Mouse (Mus musculus) neutrophil, adult 5-6 weeks (primary cell): ENCODE results near the gene Creb3l1. TPM values are rescaled to one million over a fixed set of nuclear protein-coding genes. Genes with fewer than 3 reads are reported as not detected.
A peak's percentile ranks its signal among the peaks of the same experiment; 100 is the strongest.

Source experiments
- ATAC-seq: fragments of 151-379, 151-347 bp; 2 replicates; pipeline ENCODE4 v1.8.0; 2017; ENCODE audit warnings: mild to moderate bottlenecking, moderate TSS enrichment; ENCODE audit not compliant: insufficient number of reproducible peaks, poor library complexity, low FRiP score, severe bottlenecking; ENCODE audit errors: extremely low read depth
- total RNA-seq: library from RNA; stranded (forward); fragments of 200-1000 nt; gene quantifications from 2 replicates; pipeline ENCODE4 v1.2.3, GENCODE M21; 2017

Gene Creb3l1
- total RNA-seq, 1 experiment from 2014 or later: 0.23 TPM

DNA sequence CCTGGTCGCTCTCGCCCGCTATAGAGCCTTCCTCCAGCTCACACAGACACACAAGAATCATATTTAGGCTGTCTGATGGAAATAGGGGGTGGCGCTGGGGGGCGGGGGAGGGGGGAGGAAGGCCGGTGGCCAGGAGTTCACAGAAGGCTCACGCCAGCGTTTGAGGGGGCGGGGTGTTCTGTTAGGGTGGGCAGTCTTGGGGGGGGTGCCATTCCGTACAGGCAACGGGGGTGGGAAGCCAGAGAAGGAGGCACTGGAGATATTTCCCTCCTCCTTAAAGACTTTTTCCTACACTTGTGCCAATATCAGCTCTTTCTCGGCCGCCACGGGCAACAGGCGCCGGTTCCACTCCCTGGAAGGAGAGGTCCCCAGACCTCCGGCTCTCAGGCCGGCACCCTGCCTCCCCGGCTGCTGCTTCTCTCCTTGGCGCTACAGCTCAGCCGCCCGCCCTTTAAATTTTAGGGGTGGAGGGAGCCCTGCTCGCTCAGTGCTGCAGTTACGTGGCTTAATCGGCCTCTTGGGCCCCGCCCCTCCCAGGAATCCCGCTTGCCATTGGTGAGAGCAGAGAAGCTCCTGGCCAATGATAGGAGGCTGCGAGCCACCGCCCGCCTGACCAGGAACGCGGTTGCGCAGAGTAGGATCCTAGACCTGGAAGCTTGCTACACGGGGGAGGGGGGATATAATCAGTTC, 16.2 kb downstream of the Creb3l1 start:
- ATAC-seq: peak; percentile 95

DNA sequence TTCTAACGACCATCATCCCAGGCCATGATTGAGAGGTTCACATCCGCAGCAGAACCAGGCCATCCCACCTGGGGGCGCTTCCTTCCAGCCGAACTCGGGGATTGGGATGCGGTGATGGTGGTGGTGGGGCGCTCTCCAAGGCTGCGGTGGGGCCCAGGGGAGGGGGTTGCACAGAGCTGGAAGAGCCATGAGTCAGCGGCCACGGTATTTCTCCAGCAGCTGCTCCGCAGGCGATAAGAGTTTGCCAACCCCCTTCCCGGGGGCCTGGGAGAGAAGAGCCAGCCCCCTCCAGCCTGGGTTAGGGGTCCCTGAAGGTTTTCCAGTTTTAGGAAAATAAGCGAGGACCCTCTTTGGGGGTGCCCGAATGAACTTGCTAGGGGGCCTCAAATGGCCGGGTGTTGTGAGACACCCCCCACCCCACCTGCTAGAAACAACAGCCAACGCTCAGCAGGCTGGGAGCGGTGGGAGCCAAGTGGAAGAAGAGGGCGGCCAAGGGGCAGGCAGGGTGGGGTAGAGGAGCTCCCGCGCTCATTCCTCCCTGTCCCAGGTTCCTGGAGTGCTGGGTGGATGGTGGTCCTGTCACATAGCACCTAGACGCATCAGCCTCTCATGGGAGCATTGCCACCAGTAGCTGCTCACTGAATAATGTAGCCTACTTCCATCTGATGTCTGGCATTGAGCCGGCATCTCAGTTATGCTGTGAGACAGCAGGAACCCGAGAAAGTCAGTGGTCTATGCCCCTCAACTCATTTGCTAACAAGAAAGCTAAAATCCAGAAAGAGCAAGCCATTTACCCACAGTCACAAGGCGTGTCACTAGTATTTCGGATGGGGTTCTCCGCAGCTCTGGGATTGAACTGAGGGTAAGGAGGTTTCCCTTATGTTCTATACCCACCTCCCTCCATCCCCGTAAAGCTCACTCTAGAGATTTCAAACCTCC, 17.1 kb downstream of the Creb3l1 start:
- ATAC-seq: no peak

DNA sequence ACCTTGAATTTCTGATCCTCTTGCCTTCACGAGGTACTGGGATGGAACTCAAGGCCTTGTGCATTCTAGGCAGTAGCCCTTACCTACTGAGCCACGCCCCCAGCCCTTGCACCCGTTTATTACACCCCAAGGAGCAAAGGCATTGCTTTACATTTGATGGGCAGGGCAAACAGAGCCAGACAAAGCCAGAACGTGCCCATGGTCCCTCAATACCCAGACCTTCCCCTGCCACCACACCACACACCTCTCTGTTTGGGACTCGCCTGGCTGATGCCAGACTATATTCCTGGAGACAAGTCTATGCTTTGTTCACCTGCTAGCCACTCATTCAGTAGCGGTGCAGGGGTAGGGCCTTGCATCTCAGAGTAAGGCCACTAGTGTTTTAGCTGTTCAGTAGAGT, 17.8 kb downstream of the Creb3l1 start:
- ATAC-seq: no peak

DNA sequence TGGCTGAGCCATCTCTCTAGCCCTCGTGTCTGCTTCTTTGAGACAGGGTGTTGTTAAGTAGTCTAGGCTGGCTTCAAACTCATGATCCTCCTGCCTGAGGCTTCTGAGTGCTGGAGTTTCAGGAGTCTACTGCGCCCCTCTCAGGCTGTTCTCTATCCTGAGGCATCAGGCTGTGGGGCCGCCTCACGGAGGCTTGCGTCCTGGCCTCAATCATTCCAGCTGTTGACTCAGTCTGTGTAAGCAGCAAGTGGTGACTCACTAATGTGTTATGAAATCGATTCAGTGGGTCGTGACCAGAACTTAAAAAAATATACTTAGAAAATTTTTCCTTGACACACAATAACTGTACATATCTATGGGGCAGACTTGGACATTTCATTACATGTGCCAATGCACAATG, 19.7 kb downstream of the Creb3l1 start:
- ATAC-seq: no peak

DNA sequence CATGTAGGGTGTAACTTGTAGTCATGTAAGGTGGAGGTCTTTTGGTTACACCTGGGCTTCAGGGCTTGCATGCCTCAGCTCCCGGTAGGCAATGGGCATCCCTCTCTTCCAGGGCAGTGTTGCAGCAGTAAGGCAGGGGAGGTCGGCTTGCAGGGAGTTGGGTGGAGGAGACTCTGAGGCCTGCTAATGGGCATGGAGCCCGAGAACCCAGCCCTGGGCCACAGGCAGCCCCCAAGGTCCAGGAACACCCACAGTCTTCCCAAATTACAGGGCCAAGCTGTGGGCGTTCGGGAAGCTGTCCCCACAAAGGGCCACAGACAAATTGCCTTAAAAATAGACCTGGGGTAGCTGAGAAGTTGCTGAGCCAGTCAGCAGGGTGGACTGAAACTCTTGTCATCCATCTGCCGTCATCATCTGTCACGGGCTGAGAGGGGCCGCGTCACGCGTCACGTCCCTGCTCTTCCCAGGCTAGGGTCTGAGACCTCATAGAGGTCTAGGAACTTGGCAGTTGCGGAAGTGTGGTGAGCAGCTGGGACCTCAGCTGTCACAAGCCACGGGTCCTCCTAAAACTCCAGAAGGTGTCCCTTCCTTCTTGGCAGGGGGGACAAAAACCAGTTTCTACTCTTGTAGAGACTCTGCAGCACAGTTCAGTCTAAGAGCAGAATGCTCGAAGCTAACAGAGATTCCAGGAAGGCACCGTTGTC, 26.2 kb downstream of the Creb3l1 start:
- ATAC-seq: no peak

DNA sequence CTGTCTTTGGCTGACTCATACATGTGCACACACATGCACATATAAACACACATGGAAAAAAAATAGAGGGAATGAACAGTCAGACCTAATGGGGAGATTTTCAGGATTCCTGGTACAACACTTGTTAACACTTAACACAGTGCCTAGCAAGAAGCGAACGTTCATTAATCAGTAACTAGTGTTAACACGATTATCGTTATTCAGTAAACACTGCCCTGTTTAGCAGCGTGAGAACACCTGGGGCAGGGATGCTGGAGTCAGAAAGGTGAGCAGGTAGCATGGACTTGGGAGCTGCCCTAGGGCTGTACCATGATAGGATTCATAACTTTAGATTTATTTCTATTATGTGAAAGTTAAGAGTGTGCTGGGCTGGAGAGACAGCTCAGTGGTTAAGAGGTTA, 28.3 kb downstream of the Creb3l1 start:
- ATAC-seq: no peak

DNA sequence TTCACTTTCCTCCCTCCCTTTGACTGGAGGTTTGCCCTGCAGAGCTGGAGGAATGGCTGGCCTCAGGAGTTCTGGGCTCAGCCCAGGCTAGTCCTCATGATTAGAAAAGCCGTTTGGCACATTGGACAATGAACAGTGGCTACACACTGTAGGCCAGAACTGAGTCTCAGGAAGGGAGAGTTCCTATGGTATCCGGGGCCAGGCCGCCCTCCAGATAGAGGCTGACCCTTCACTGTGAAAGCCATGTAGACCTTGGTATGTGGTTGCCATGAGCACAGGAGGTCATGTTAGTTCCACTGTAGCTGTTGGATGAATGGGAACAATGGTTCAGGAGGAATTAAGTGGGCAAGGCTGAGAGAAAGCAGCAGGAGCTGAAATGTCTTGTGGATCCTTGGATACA, 30.9 kb downstream of the Creb3l1 start:
- no peak for ATAC-seq

DNA sequence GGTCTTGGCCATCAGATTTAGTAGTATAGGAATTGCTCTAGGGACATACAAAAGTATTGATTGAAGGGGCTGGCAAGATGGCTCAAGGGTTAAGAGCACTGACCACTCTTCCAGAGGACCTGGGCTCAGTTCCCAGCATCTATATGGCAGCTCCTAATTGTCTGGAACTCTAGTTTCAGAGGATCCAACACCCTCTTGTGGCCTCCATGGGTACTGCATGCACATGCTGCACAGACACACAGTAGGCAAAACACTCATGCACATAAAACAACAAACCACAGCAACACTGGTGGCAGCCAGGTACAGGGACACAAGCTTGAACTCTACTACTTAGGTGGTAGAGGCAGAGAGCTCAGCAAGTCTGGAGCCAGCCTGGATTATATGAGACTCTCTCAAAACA, 34.6 kb downstream of the Creb3l1 start:
- ATAC-seq: no peak

DNA sequence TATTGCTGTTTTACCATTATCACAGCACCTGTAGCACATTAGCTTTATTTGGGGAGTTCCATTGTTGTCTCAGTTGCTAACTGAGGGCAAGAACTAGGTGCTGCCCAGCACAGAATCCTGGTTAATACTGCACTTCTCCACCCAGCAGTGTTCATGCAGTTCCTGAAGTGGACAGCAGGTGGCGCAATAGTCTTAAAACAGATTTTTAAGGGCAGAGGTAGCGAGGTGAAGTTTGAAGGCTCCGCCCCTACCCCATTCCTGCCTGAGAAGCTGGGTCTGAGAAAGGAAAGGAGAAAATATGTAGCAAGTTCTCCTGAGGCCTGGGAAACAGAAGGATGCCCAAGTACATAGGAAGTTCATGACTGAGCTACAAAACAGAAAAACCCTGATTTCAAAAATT, 36.8 kb downstream of the Creb3l1 start:
- peak; percentile 53 for ATAC-seq

DNA sequence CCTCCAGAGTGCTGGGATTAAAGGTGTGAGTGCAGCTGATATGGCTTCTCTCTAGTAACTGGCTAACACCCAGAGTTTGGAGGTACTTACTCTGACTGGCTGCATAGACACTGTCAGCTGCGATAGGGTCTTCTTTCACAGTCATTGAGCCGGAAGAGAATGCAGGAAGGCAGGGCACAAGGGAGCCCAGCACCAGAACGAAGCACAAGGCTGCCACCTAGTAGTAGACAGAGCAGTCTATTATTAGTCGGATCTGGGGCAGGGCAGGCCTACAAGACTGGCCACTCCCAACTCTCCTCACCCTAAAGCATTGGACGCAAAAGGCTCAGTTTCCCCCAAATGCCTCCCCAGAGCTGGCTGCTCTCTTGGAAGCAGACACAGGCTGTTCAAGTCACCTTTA, 38.2 kb downstream of the Creb3l1 start:
- peak; percentile 33; the same call in 1 of the 2 replicates for ATAC-seq

DNA sequence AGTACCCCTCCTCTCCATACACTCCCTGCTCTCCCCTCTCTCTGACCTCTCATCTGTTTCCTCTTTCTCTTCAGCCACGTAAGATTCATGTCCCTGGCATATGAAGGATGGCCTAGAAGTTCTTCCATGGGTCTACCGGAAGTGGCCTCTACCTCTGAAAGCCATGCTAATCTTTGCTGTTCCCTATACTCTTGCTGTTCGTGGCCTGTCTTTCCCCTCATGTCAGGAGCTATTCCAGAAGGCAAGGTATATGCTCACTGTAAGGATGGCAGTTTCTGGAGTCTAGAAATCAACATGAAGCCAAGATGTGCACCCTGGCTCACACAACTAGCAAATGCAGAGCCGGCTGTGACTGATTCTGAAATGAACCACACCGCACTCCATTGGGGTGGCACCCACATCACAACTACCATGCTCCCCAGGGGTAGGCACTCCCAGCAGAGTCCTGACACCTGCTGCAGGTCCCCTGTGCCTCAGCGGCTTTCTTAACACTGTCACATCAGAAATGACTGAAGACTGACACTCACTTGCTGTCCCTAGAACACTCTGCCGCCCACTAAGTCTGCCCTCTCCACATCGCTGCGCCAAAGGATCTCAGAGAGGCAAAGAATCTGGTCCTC, 39.3 kb downstream of the Creb3l1 start:
- no peak for ATAC-seq

DNA sequence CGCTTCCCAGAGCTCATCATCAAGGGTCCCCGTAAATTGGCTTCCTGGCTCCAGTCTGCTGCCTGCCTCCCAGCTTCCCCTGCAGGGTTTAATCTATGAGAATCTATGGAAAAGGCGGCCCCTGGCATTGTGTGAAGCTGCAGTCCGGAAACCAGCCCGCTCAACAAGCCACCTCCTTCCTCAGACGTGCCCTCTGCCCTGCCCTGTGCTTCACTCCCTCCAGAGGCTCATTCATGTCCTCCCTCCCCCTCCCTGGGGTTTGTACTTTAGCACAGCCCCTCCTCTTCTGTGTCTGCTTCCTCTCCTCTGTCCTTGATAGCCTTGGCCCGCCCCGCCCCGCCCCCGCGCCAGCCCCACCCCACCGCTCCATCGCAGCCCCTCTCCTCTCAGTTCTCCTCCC, 39.9 kb downstream of the Creb3l1 start:
- ATAC-seq: peak; percentile 93

DNA sequence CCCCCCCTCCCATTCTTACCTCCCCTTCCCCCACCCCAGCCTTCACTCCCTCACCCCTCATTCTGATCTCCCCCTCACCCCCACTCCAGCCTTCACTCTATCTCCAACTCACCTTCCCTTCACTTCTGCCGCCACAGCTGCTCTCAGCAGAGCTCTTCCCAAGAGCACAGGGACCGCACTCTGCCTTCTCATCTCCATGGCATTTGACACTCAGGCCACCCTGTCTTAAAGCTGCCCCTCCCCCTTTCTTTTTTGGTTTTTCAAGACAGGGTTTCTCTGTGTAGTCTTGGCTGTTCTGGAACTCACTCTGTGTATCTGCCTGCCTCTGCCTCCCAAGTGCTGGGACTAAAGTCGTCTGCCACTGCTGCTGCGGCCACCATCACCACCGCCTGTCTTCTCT, 43.5 kb downstream of the Creb3l1 start:
- no peak for ATAC-seq

DNA sequence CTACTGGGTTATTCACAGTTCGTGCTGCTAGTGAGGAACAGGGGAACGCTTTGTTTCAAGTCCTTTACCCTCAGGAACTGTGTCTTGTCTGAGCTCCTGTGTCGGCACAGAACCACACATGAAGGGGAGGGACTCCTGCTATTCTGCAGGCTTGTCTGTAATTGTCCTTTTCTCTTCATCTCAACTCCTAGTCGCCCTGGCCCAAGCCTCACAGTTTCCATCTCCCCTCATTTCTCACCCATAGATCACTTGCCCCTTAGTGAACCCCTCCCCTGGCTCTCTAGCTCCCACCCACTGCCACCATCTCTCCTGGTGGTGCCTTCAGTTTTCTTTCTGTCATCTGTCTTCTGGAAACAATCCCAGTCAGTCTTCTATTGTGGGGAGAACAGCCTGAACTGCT, 44.1 kb downstream of the Creb3l1 start:
- no peak for ATAC-seq

DNA sequence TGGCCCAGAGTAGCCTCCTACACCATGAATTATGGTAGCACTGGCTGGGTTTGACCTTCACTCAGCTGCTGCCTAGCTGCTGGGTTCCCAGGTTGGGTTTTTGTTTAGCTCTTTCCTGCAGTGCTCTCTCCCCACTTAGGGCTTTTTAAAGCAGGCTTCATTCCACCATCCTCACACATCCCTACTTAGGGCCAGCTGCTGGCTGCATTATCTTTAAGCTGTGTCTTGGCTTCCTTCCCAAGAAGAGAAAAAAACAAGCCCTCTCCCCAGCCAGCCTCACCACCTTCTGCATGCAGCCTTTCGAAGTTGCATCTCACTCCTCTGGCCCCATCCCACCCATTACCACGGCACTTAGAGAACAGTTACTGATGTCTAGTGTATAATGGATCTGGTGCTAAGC, 45.8 kb downstream of the Creb3l1 start:
- no peak for ATAC-seq

DNA sequence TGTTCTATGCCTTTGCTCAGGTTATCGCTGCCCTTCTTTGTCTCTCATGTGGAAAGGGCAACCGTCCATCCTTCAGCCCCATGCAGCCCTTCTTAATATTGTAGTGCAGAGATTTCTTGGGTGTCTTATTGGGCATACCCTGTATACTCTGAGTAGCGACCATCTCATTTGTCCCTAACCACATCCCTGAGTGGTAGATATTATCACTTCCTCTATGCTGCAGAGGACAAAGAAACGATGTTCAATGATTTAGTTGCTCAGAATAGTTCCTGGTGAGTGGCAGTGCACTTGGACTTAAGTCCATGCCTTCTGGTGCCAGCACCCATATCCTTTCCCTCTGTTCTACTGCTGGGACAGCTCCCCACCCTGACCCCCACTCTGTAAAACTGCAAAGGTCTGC, 46.3 kb downstream of the Creb3l1 start:
- ATAC-seq: no peak

DNA sequence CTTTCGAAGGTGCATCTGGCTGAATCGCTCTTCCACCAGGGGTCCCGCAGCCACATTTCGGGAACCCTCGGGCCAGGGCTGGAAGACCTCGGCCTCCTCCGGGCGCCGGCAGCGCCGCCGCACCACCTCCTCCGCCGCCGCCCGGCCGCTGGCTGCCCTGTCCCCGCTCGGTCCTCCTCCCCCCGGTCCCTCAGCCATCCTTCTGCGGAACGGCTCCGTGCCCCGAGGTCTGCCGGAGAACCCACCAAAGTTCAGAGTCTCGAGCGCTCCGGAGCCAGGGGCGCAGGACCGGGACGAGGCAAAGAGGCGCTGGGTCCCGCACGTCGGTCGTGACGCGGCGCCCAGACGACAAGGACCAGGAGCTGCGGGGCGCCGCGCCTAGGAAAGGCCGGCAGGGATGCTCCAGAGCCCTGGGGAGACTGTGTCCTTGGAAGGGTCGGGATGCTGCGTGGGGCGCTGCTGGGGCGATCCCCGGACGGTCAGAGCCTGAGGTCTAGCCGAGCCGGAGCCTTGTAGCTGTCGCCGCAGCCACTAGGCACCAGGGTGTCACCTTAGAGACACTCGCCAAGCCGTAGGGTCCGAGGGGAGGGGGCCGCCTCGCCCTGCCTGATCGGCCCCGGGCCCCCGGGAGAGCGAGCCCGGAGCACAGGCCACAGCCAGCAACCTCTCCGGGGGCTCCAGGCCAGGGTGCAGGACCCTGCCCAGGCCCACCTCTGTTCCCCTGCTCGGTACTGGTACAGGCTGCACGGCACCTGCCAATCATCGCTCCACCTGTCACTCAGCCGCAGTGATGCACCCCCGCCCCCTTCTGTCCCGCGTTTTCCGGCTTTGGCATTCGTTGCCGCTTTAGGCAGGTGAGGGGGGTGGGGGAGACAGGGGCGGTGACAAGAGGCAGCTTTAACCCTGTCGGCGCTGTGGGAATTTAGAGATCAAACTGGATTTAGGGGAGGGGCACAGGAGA, 48.4 kb downstream of the Creb3l1 start, which contains the start of gene Dgkz:
TSS of gene Dgkz (minus strand) at position 284 of the 961 bp plus-strand sequence.
- no peak for ATAC-seq
